Mouse (Mus musculus): ENCODE results near the gene Gm20388.

Gene Gm20388

DNA sequence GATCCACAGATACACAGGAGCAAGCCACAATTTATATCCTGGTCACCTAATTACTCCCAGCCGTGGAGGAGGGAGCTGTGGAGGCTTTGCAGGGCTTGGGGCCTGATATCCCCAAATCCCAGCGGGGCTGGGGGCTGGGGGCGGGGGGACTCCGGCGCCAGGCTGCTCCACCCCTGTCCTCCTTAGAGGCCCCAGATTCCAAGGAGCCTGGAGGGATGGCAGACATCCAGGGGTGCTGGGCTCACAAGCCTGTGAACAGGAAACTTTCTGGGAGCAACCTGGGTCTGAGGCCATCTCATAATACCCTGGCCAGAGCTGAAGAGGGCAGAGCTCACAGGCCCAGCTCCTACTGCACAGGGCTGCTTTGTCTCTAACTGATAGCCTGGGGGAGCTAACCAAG is 371.8 kb downstream of the Gm20388 start:
- DNase-seq (ENCODE audit: low read depth in 2 of 2, low spot score in 2 of 2), result no peak

DNA sequence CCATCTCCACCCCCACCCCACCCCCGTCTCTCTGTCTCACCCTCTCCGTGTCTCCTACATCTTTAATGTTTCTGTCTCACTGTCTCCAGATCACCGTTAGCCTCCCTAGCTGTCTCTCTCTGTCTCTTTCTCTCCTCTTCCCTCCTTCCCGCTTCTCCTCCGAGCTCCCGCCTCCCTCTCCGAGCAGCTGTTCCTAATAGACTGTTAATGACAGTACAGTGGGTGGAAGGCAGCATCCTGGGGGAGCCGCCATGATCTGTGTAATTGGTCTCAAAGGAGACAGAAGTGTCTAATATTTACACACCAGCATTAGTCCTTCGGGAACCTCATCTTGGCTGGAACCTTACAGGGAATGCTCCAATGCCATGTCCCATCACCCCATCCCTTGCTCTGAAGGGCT is 373.6 kb downstream of the Gm20388 start:
- DNase-seq (ENCODE audit: low read depth in 2 of 2, low spot score in 2 of 2), result no peak

DNA sequence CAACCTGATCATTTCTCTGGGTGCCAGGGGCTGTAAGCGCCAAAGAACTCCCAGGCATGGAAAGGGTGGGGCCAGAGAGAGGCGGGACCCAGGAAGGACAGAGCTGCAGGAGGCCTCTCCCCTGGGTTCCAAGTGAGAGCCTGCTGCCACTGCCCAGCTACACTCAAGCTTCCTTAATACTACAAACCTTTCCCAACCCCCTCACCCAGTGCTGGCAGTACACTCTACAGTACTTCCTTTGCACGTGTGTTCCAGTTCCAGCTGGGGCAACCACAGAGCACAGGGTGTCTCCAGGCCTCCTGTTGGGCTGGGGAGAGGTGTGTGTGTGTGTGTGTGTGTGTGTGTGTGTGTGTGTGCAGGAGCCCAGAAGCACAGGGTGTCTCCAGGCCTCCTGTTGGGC is 374.4 kb downstream of the Gm20388 start:
- DNase-seq (ENCODE audit: low read depth in 2 of 2, low spot score in 2 of 2), result no peak

DNA sequence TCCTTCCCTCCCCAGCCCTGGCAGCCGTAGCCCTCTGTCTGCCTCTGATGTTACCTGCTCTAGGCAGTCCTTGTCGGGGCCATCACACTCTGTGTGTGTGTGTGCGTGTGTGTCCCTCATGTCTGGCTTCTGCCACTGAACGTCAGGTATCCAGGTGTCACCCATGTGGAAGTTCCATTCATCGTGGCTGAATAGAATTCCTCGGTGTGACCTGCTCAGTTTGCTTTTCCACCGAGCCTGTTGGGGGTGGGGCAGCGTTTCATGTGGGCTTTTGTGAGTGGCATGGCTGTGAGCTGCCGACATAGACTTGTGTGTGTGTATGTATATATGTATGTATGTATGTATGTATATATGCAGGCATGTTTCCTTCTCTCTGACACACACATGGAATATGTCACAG is 375.2 kb downstream of the Gm20388 start:
- no peak for DNase-seq (ENCODE audit: low read depth in 2 of 2, low spot score in 2 of 2)

DNA sequence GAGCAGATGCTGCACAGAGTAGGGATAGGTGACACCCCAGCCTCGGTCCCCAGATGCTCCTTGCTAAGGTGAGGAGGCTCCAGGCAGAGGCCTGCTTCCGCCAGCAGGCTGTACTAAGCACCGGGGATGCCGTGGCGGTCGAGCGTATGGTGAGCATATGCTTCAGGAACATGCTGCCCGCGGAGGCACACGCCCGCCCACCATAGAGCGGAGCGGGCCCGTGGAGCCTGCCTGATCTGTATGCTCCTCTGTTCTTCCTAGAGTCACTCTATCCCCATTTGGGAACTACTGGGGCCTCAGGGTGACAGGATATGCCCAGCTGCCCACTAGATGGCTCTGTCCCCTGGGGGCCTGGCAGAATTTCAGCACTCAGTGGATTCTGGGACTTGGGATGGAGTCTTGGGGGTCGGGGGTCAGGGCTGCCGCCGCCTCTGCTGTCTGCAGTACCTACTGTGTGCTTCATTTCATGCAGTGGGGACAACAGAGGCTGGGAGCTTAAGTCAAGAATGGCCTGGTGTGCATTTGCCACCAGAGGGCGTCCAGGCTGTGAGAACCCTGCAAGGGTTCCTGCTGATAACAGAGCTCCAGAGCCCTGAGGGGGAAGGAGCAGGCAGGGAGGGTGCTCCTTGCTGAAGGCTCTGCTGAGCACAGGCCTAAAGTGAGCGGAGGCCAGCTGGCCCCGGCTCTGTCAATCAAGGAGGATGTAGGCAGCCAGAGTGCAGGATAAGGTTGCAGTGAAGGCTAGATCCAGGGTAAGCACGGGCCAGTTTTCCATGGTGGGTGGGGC is 377.7 kb downstream of the Gm20388 start:
- DNase-seq (ENCODE audit: low read depth in 2 of 2, low spot score in 2 of 2), result no peak

DNA sequence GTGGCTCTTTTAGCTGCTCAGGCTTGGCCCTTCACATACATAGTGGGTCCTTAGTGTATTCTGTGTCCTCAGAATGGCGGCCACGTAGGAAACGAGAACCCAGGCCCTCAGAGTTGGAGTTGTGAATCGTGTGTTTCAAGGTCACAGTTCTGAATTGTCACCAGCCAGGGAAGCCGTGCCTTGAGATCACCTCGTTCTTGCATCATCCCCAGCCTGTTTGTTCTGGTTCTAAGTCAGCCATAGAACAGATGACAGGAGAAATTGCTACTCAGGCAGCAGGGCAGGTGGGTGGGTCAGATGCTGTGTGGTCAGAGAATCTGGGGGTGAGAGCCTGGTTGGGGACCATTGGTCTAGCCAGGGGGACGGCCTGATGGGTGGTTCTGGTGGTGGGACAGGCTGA is 378.6 kb downstream of the Gm20388 start:
- DNase-seq (ENCODE audit: low read depth in 2 of 2, low spot score in 2 of 2), result no peak

DNA sequence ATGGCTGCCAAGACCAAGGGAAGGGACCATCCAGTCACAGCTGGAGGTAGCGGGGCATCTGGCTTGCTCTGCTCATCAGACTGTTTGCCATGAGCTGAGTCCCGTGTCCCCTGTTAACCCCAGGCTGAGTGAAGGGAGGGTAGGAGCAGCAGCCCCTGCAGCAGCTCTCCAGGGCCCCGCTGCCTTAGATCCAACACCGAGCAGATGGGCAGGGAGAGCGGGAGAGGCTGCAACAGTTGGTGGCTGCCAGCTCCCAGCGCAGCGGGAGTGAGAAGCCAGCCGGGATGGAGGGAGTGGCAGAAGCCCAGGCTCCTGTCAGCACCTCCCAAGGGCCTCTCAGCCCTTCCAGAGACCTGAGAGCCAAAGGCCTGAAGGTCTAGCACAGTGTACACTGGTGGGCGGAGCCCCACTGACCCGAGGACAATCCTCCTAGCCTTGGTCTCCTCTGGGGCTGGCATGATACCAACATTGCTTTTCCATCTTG is 379.1 kb downstream of the Gm20388 start:
- no peak for DNase-seq (ENCODE audit: low read depth in 2 of 2, low spot score in 2 of 2)

DNA sequence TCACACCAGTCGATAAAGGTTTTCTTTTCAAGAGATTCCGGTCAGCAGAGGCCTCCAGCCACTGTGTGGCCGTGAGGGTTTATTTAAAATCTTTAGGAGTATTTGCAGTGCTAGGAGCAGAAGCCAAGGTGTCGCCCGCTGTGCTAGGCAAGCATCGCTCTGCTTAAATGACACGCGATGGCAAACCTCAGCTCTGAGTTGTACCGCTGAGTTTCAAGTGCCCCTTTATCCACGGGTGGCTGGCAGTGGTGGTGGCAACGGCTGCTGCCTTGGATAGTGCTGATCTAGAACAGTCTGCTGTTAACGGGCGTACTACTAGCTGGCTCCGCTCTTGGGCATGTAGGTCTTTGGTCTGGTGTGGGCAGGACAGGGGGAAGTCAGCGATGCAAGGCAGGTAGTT is 380.0 kb downstream of the Gm20388 start:
- no peak for DNase-seq (ENCODE audit: low read depth in 2 of 2, low spot score in 2 of 2)

DNA sequence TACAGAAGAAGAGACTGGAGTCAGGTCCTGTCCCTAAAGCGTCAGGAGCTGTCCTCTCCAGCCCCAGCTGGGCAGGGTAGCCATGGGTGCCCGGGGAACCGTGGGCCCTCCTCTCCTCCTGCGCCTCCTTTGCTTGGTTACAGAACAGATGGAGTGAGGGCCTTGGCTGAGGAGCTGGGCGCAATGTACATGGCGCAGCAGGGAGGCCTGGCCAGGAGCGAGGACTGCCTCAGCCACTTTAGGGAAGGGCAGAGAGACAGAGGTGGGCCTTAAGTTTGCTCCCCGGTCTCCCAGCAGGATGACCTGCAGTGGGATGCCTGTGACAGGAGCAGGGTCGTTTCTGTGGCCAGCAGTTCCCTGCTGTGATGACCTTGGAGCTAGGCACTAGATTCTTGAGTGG is 381.0 kb downstream of the Gm20388 start:
- no peak for DNase-seq (ENCODE audit: low read depth in 2 of 2, low spot score in 2 of 2)

DNA sequence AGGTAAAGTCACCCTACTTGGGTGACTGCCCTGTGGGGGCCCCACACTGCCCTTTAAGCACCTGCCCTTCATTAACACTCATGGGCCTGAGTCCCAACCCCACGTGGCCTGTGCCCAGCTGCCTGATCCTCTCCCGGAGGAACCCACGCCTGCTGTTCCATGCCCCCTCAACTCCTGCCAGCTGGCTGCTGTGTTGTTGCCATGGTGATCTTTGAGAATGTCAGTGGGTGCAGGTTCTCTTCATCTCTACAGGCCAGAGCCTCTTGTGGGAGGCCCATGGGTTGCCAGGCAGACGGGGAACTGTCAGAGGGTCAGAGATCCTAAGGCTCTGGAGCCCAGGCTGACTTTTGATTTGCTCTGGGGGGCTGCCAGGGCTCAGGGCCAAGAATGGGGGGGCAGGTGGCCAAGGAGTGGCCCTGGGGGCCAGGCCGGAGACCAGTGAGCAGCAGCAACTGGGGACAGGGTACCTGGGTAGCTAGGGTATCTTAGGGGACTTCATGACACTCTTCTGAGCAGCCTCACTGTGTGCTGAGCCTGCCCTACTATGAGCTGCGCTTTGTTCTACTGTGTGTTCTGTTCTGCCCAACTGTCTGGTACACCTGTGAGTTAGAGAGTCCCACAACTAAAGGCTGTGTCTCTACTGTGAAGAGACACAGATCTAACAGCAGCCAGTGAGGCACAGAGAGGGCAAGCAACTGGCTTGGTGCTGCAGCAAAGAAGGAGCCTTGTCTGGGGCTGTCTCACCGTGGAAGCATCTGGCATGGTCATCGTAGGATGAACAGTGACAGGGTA is 381.9 kb downstream of the Gm20388 start:
- DNase-seq (ENCODE audit: low read depth in 2 of 2, low spot score in 2 of 2), result no peak

DNA sequence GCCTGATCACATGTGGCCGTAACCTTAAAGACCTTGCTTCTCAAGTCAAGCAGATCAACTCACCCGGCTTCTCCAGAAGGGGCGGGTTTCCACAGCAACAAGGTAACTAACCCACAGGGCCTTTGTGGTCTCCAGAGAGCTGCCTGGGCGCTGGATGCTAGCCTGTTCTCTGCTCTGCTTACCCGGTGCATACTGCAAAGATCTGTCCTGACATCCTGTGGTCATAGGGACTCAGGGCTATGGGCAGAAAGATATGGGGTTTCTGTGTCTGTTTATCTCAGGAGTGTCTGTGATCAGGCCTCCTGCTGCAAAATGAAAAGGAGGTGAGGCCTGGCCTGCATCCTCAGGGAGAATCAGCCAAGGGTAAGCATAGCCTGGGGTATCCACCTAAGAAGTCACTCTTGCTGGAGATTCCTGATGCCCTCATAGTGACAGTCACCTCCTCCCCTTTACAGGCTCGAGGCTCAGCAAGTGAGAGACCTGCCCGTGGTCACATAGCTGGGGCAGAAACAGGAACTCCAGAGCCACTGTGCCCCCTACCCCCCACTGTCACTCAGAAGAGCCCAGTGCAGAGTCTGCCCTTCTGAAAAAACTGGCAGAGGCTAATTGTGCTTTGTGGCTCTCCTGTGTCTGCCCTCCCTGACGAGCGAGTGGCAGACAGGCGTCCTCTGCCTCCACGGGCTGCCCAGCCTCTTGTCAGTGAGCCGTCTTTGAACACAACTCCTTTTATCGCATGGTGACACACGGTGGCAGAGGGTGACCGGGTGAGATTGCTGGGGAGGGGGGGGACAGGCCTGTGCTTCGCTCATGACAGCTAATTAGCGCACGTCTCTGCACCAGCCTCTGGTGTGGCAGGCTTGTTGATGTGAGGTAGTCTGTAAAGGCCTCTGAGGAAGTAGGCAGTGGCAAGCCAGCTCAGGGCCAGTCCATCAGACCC is 383.0 kb downstream of the Gm20388 start:
- no peak for DNase-seq (ENCODE audit: low read depth in 2 of 2, low spot score in 2 of 2)

DNA sequence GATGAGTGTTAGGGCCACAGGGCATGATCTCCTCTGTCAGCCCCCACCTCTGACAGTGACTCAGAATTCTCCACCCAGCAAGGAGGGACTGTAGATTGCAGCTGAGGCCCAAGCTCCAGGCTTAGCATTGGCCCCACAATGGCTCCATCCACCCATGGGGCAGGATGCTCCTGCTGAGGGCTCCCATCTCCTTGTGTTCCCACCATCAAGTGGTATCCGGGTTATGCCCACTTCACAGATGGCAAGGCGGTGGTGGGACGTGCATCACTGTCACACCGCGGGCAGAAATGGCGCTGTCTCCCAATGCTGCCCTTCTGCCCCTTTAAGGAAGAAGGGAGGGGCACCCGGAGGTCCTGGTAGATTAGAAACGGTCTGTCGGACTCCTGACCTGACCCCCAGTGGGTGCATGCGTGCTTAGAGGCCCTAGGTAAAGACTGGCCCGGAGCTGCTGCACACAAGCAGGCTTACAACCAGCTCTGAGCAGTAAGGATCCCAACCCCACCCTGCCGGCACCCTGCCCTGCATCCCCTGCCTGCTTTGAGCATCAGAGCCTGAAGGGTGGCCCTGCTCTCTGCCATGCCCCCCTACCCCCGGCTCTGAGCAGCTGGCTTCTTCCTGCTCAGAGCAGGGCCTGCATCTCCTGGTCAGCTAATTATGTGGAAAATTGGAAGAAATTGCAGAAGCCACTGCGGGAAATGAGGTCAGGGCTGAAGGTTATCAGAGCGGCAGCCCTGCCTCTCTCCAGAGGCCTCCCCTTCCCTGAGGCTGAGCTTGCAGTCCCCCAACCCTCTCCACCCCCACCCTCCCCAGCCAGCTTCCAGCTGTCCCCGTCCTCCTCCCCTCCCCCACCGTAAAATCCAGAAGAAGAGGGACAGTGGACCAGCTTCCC is 384.6 kb downstream of the Gm20388 start:
- no peak for DNase-seq (ENCODE audit: low read depth in 2 of 2, low spot score in 2 of 2)

DNA sequence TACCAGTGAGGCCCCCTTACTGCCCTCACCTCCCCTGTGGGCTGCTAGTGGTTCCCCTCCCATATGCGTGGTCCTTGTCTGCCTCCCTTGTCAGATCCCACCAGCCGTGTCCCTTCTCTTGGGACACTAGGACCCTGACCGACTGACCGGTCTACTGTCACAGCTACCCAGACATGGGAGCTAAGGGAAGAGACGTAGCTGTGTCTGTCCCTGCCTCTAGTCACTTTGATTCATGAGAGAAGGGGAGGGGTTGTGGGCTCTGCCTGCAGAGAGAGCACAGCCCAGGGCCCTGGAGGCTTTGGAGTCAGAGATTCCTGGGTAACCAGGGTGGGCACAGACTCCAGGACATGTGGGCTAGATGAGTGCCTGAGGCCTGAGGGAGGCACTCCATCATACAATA is 386.4 kb downstream of the Gm20388 start:
- no peak for DNase-seq (ENCODE audit: low read depth in 2 of 2, low spot score in 2 of 2)

DNA sequence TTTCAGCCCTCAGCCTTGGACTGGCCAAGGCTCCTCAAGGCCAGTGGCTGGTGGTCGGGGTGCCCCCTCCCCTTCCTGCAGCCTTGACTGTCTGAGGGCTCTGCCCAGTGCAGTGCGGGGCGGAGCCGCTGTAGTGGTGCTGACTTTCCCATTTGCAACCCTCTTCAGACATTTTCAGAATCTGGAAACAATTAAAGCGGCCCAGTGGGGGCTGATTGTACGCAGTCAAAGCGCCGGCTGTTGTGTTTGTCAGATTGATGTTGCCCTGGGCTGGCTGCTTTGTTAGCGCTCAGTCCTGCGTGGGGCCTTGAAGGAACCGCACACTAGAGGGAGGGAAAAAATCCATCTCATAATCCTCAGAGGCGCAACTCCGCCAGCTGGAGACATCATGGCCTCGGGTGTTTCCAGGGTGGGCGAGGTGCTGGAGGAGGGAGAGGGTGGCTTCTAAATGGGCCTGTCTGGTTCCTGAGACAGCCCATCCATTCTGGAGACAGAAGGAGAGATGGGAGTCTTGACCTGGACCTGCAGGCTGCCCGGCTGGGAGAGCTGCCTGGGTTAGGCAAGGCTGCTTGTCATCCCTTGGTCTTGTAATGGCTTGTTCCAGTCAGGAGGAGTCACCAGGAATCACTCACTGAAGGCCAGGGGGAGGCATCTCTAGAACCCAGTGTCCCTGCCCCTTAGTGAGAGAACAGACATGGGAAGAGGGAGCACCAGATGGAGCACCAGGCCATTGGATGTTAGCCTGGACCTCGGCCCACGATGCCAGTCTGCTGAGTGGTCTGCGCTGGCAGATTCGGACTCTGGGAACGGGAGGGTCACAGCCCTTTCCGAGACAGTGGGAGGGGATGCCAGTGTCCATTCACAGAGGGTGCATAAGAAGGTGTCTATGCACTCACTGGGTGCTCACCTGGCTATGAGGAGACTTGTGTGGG is 388.2 kb downstream of the Gm20388 start:
- no peak for DNase-seq (ENCODE audit: low read depth in 2 of 2, low spot score in 2 of 2)

DNA sequence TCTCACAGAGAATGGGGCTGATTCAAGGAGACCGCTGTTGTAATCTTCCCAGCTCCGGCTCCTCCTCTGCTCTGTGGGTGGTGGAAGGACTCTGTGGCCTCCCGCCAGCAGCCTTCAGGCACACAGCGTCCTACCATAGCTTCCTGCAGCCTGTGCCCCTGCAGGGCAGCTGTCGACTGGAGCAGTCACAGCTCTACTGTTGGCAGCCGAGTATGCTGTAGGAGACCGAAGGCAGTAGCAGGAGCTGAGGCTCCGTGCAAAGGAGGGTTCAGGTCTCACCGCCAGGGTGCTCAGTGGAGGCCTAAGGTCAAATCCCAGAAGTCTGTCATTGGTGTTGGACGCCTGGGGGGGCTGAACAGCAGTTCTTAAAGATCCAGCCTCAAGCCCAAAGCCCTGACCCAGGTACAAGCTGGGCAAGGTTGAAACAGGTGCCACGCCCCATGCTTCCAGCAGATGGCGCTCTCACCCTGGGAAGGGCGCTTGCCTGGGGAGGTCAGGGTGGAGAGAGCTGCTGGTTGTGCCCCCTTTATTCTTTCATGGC is 390.0 kb downstream of the Gm20388 start:
- peak; percentile 62 to 69 for DNase-seq (ENCODE audit: low read depth in 2 of 2, low spot score in 2 of 2)

DNA sequence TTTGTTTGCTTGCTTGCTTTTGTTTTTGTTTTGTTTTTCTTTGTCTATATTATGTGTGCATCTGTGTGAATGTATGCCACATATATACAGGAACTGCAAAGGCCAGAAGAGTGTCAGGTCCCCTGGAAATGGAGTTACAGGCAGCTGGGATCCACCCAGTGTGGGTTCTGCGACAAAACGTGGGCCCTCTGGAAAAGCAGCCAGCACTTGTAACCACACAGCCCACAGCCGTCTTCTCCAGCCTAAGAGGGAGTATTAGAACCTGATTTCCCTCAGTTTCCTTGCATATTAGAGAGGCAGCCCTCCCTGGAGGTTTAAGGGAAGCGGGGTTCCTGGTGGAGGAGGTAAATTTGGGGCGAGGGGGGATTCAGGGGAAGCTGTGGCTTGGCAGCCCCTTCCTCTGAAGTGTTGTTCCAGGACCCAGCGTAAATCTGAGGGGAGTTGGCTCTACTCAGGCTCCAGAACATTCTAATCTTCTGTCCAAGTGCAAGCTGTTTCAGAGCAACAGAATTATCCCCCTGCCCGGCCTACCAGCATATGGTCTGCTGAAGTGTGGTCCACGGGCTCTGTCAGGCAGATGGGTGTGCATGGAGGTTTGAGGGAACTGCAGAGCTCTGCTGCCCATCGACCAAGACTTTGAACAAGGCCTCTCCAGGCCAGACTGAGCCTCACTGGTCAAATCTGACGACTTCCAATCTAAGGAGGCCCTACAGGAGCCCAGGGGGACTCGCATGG is 392.5 kb downstream of the Gm20388 start:
- DNase-seq (ENCODE audit: low read depth in 2 of 2, low spot score in 2 of 2), result no peak

DNA sequence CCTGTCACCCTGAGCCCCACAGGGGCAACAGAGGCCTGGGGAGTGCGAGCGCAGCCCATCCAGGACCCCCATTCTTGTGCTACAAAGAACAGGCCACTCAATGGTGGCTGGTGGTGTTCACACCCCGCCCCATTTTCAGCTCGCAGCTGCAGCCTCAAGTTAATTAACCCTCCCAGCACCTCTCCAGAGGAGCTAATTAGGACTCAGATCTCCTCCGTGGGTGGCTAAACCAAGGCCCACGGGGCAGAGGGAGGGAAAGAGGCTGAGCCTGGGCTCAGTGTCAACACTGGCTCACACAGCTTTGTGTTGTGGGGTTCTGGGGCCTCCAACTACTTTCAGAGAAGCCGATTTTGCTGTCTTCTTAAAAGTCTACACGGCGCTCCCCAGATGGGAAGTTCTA is 393.5 kb downstream of the Gm20388 start:
- DNase-seq (ENCODE audit: low read depth in 2 of 2, low spot score in 2 of 2), result no peak

DNA sequence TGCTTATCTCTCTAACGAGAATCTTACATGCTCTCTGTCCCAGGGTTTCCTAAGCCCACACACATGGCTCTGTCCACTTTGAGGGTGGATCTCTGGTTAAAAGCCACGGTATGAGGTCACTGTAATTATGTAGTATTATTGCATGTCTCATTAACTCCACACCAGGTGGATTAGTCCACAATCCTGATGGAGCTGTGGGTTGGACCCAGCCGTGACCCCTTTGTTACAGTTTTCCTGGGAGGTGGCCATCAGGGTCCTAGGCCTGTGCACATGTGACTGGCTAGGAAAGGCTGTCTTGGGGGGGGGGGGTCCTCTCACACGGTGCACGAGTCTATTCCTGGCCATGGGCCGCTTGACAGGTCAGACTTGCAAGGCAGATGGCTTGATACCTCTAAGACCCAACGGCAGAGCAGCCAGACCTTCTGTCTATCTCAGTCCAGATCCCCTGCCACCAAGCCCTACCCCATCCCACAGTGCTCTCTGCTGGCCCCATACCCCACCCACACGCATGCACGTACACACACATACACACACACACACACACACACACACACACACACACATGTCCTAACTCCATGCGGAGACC is 395.3 kb downstream of the Gm20388 start:
- no peak for DNase-seq (ENCODE audit: low read depth in 2 of 2, low spot score in 2 of 2)
